Comparison of ENCODE assay signal across 10 mouse cellular contexts in the genomic region with DNA sequence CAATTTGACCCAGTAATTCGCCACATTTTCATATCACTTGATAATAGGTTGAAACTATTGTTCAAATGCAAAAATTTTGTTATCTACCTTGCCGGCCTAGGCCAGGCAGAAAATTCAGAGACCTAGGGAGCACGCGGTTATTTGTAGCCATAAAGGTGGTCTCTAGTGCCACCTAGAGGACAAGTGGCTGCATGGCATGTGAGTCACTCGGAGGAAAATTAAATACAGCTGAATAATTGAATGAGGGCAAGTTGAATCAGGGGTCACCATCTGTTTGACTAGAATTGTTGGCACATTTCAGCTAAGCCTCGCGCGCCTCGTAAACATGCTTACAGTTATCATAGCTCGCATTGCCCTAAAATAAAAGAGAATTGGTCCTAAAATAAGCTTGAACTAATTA.
DNase-seq lines count a peak whose midpoint lies in the region.
"Had no signal": no experiment of that assay in that cellular context is flagged by ENCODE, and none has a peak within 500 bp of the region (broad histone marks: within the 10 kb centered on the region; RNA-seq: fewer than 3 reads in every experiment).

No protein-coding gene starts in this region.

- peak; percentile 61 for DNase-seq in heart, adult 8-10 months (ENCODE audit: low spot score)
- no peak for DNase-seq in heart, embryonic 10.5 days (ENCODE audit: low spot score)
- peak; percentile 77 for DNase-seq in adrenal gland, postnatal 10 days
- peak; percentile 80 for DNase-seq in embryo, embryonic 9.5 days (ENCODE audit: extremely low spot score)
- peak; percentile 65 to 70 for DNase-seq in heart, postnatal 36 days
- DNase-seq in layer of hippocampus, adult 9-11 months = peak; percentile 52
- peak; percentile 62 to 79 for DNase-seq in lung, postnatal 4 days
- peak; percentile 73 for DNase-seq in right cerebral cortex, postnatal 25 days
- DNase-seq: liver, embryonic 13.5 days had no signal

- no peaks in the 10 kb centered on the region for H3K36me3 ChIP-seq in heart, embryonic 10.5 days
- H3K36me3 ChIP-seq: G1E; liver, embryonic 13.5 days had no signal

- 10% methylated on average over 10 of the region's 10 CpGs for WGBS in heart, embryonic 10.5 days

- no peak overlapping the region for H3K27ac ChIP-seq in heart, embryonic 10.5 days
- H3K27ac ChIP-seq: liver, embryonic 13.5 days had no signal

- peaks cover 12% of the 10 kb centered on the region; the same call in 1 of the 2 replicates for H3K4me1 ChIP-seq in heart, embryonic 10.5 days
- H3K4me1 ChIP-seq: liver, embryonic 13.5 days had no signal

- intact Hi-C loops in heart, postnatal 36 days (cut with DNase I) = loop anchor here (1.0 to 10.0 kb wide), 7 partner anchors 341 to 1659 kb away; no protein-coding TSS in a partner anchor

- H3K27me3 ChIP-seq in heart, embryonic 10.5 days (ENCODE audit: insufficient read depth, poor library complexity, severe bottlenecking) = peaks cover 72% of the 10 kb centered on the region

- no peak overlapping the region for H3K4me3 ChIP-seq in heart, embryonic 10.5 days
- H3K4me3 ChIP-seq: liver, embryonic 13.5 days had no signal

- no peaks in the 10 kb centered on the region for H3K9me3 ChIP-seq in heart, embryonic 10.5 days
- H3K9me3 ChIP-seq: liver, embryonic 13.5 days had no signal
